Mouse (Mus musculus): ENCODE measurements around the gene Hpdl. TPM values are rescaled to one million over a fixed set of nuclear protein-coding genes. Genes with fewer than 3 reads are reported as not detected.
A peak's percentile ranks its signal among the peaks of the same experiment; 100 is the strongest.

The Hpdl gene
- total RNA-seq, 2 experiments from 2014 or later, result 1.5 to 1.6 TPM

- peak; percentile 89 to 95 for DNase-seq (ENCODE audit: low spot score in 2 of 2)
Observed at GRCm38 (mm10) chr4:116807197-116808129, 14.0 kb downstream of the Hpdl start, which contains the start of the genes Toe1 and Mutyh. Gene Toe1, minus strand, starts transcription at chr4:116807640. Gene Mutyh, plus strand, starts transcription at chr4:116807723.

GRCm38 (mm10) chr4:116799901-116800300, 21.6 kb downstream of the Hpdl start:
- DNase-seq (ENCODE audit: low spot score in 2 of 2), result no peak

- DNase-seq (ENCODE audit: low spot score in 2 of 2), result no peak
Observed at GRCm38 (mm10) chr4:116796442-116797110, 24.9 kb downstream of the Hpdl start.

GRCm38 (mm10) chr4:116794273-116794672, 27.2 kb downstream of the Hpdl start:
- DNase-seq (ENCODE audit: low spot score in 2 of 2), result no peak

GRCm38 (mm10) chr4:116792453-116792852, 29.1 kb downstream of the Hpdl start:
- DNase-seq (ENCODE audit: low spot score in 2 of 2), result no peak

- peak; percentile 85 to 93 for DNase-seq (ENCODE audit: low spot score in 2 of 2)
Observed at GRCm38 (mm10) chr4:116788956-116789355, 32.6 kb downstream of the Hpdl start.

- no peak for DNase-seq (ENCODE audit: low spot score in 2 of 2)
Observed at GRCm38 (mm10) chr4:116787985-116788760, 33.3 kb downstream of the Hpdl start.

GRCm38 (mm10) chr4:116786587-116786986, 34.9 kb downstream of the Hpdl start:
- DNase-seq (ENCODE audit: low spot score in 2 of 2), result no peak

GRCm38 (mm10) chr4:116782171-116782570, 39.3 kb downstream of the Hpdl start:
- no peak for DNase-seq (ENCODE audit: low spot score in 2 of 2)

GRCm38 (mm10) chr4:116781366-116781765, 40.1 kb downstream of the Hpdl start:
- DNase-seq (ENCODE audit: low spot score in 2 of 2), result no peak

- no peak for DNase-seq (ENCODE audit: low spot score in 2 of 2)
Observed at GRCm38 (mm10) chr4:116780541-116780940, 41.0 kb downstream of the Hpdl start.

- no peak for DNase-seq (ENCODE audit: low spot score in 2 of 2)
Observed at GRCm38 (mm10) chr4:116777079-116777478, 44.4 kb downstream of the Hpdl start.

- no peak for DNase-seq (ENCODE audit: low spot score in 2 of 2)
Observed at GRCm38 (mm10) chr4:116776391-116776790, 45.1 kb downstream of the Hpdl start.

Other genes starting within 250 kb of the Hpdl start
- 1 to 10 TPM; 3.9 to 6.1 TPM for gene Ccdc17, start 225.1 kb downstream of the Hpdl start, total RNA-seq (2021)
- gene Nasp, start 193.8 kb downstream of the Hpdl start, total RNA-seq (2021), result 10 to 100 TPM; 24.4 to 30.2 TPM
- 100 to 1,000 TPM; 419 to 426 TPM for gene Akr1a1, start 170.0 kb downstream of the Hpdl start, total RNA-seq (2021)
- 100 to 1,000 TPM; 145 to 162 TPM for gene Prdx1, start 136.2 kb downstream of the Hpdl start, total RNA-seq (2021)
- gene Mmachc, start 113.3 kb downstream of the Hpdl start, total RNA-seq (2021), result 10 to 100 TPM; 16.1 to 17.5 TPM
- 1 to 10 TPM; 5.5 to 6.2 TPM for gene Ccdc163, start 113.2 kb downstream of the Hpdl start, total RNA-seq (2021)
- gene Tesk2, start 100.8 kb downstream of the Hpdl start, total RNA-seq (2021), result 1 to 10 TPM; 3.6 to 4.5 TPM
- gene Toe1, start 14.1 kb downstream of the Hpdl start, total RNA-seq (2021), result 10 to 100 TPM; 12.5 to 15.1 TPM
- gene Mutyh, start 14.0 kb downstream of the Hpdl start, total RNA-seq (2021), result 1 to 10 TPM; 2.0 to 3.3 TPM
- 10 to 100 TPM in 1 of 2 experiments, 1 to 10 TPM in 1; 9.6 to 10.9 TPM for gene Zswim5, start 55.7 kb upstream of the Hpdl start, total RNA-seq (2021)
- gene Urod, start 172.7 kb upstream of the Hpdl start, total RNA-seq (2021), result 10 to 100 TPM; 63.7 to 68.4 TPM
- gene Hectd3, start 173.6 kb upstream of the Hpdl start, total RNA-seq (2021), result 10 to 100 TPM; 39.4 to 46.0 TPM
- 10 to 100 TPM; 18.8 to 20.6 TPM for gene Eif2b3, start 197.7 kb upstream of the Hpdl start, total RNA-seq (2021)